ENCODE assay signal across 15 mouse cellular contexts in genomic region chr9:84900643-84901042, GRCm38 (mm10).
DNase-seq lines count a peak whose midpoint lies in the region; ATAC-seq and TF ChIP-seq lines count a peak whose summit lies in the region.
"Had no signal": no experiment of that assay in that cellular context is flagged by ENCODE, and none has a peak within 500 bp of the region (broad histone marks: within the 10 kb centered on the region; RNA-seq: fewer than 3 reads in every experiment).

No protein-coding gene starts in this region.

- H3K36me3 ChIP-seq in lung, postnatal 0 days (ENCODE audit: insufficient read depth, low read length): no peaks in the 10 kb centered on the region
- H3K36me3 ChIP-seq: embryonic facial prominence, embryonic 15.5 days; heart, embryonic 15.5 days; hindbrain, embryonic 15.5 days; neural tube, embryonic 13.5 days had no signal

- H3K27ac ChIP-seq in gastrocnemius, adult 2 months: no peak overlapping the region
- no peak overlapping the region for H3K27ac ChIP-seq in lung, postnatal 0 days (ENCODE audit: low read length)
- H3K27ac ChIP-seq: embryonic facial prominence, embryonic 15.5 days; heart, embryonic 15.5 days; hindbrain, embryonic 15.5 days; liver, embryonic 14.5 days; neural tube, embryonic 13.5 days had no signal

- TF ChIP-seq CTCF in gastrocnemius, adult 2 months (IDR thresholded peaks at IDR 0.05): no peak
- no peak for TF ChIP-seq CTCF in lung, postnatal 0 days (IDR thresholded peaks at IDR 0.05)

- WGBS in lung, postnatal 0 days: 22% methylated on average over 2 of the region's 2 CpGs

- no peak overlapping the region for H3K4me2 ChIP-seq in lung, postnatal 0 days (replicated peaks; ENCODE audit: low read depth, low read length)
- H3K4me2 ChIP-seq: embryonic facial prominence, embryonic 15.5 days; heart, embryonic 15.5 days; hindbrain, embryonic 15.5 days; midbrain, embryonic 11.5 days; neural tube, embryonic 13.5 days had no signal

- H3K4me3 ChIP-seq in gastrocnemius, adult 2 months: no peak overlapping the region
- H3K4me3 ChIP-seq in lung, postnatal 0 days (ENCODE audit: low read depth, low read length): no peak overlapping the region
- H3K4me3 ChIP-seq: embryonic facial prominence, embryonic 15.5 days; heart, embryonic 15.5 days; hindbrain, embryonic 15.5 days; neural tube, embryonic 13.5 days had no signal

- DNase-seq in gastrocnemius, adult 2 months: peak; percentile 17
- no peak for DNase-seq in gastrocnemius, adult 8-10 months (ENCODE audit: low spot score in 2 of 2)
- DNase-seq in lung, postnatal 14 days: peak; percentile 4
- DNase-seq in lung, postnatal 0 days (ENCODE audit: low spot score): no peak
- peak; percentile 37 for DNase-seq in MN1 (ENCODE audit: low spot score)
- DNase-seq in adrenal gland, adult 8-10 months: peak; percentile 7
- DNase-seq: right cerebral cortex, postnatal 25 days had no signal

- H3K4me1 ChIP-seq in lung, postnatal 0 days (ENCODE audit: insufficient read depth, low read depth, low read length): no peaks in the 10 kb centered on the region
- H3K4me1 ChIP-seq: embryonic facial prominence, embryonic 15.5 days; heart, embryonic 15.5 days; hindbrain, embryonic 15.5 days; neural tube, embryonic 13.5 days had no signal

- no peaks in the 10 kb centered on the region for H3K9me3 ChIP-seq in lung, postnatal 0 days (ENCODE audit: low read length)
- H3K9me3 ChIP-seq: embryonic facial prominence, embryonic 15.5 days; heart, embryonic 15.5 days; hindbrain, embryonic 15.5 days; neural tube, embryonic 13.5 days had no signal

- no peaks in the 10 kb centered on the region for H3K27me3 ChIP-seq in lung, postnatal 0 days (replicated peaks; ENCODE audit: insufficient read depth, low read length)
- H3K27me3 ChIP-seq: CH12.LX; embryonic facial prominence, embryonic 15.5 days; heart, embryonic 15.5 days; hindbrain, embryonic 15.5 days; neural tube, embryonic 13.5 days had no signal

- TF ChIP-seq EP300 in lung, postnatal 0 days (IDR thresholded peaks at IDR 0.05): no peak

- H3K9ac ChIP-seq in lung, postnatal 0 days (replicated peaks; ENCODE audit: low read depth): no peak overlapping the region
- H3K9ac ChIP-seq: embryonic facial prominence, embryonic 15.5 days; heart, embryonic 15.5 days; hindbrain, embryonic 15.5 days; liver, embryonic 14.5 days; neural tube, embryonic 13.5 days had no signal

- intact Hi-C loops in gastrocnemius, adult 2 months (cut with DNase I): no loop called here

- ATAC-seq in lung, postnatal 0 days: no peak
- ATAC-seq in megakaryocyte, adult 5-6 weeks (ENCODE audit: poor library complexity, severe bottlenecking): no peak

Comparison
In these comparisons a context has a peak if more than half of its experiments do, and no peak if none do; other contexts are left out.
1. DNase-seq: peak in gastrocnemius, adult 2 months (single experiment), lung, postnatal 14 days (single experiment), MN1 (single experiment) and adrenal gland, adult 8-10 months (single experiment); none in gastrocnemius, adult 8-10 months (0 of 2) and lung, postnatal 0 days (single experiment).